Mouse (Mus musculus) left cerebral cortex, postnatal 14 days (tissue): Measurements from ENCODE around the gene Dnase1l3. TPM values are rescaled to one million over a fixed set of nuclear protein-coding genes. Genes with fewer than 3 reads are reported as not detected.

Experiments used
- DNase-seq, 2 experiments: peaks; one replicate each; pipeline ENCODE4 v3.0.0; 2021 to 2022; ENCODE audit warnings: low spot score in 2 of 2, mixed read lengths in 1 of 2
- intact Hi-C: fragments of 180-260 bp; cut with DNase I; formaldehyde crosslinking; loops from one replicate; pipeline ENCODE4 v1.15.1; 2025
- total RNA-seq, 2 experiments: library from RNA; stranded (reverse); gene quantifications; 2 replicates each; pipeline ENCODE4 v1.2.3; 2021

Gene Dnase1l3
- total RNA-seq, 2 experiments from 2014 or later = not detected

- DNase-seq = no peak
Observed at GRCm38 (mm10) chr14:7944349-7945039, 49.9 kb downstream of the Dnase1l3 start.

GRCm38 (mm10) chr14:7943801-7944135 lies 50.6 kb downstream of the Dnase1l3 start:
- DNase-seq = no peak
- intact Hi-C loops = loop anchor here (5.0 to 10.0 kb wide), 2 partner anchors 49 to 126 kb away; partner anchors contain the start of gene Flnb

More at GRCm38 (mm10) chr14:7944349-7945039, 49.9 kb downstream of the Dnase1l3 start:
- intact Hi-C loops = loop anchor here (5.0 to 10.0 kb wide), 2 partner anchors 50 to 127 kb away; partner anchors contain the start of gene Flnb

- no peak for DNase-seq
- intact Hi-C loops = loop anchor here (5.0 to 10.0 kb wide), 2 partner anchors 48 to 126 kb away; partner anchors contain the start of gene Flnb
Observed at GRCm38 (mm10) chr14:7943101-7943800, 51.1 kb downstream of the Dnase1l3 start.

- no peak for DNase-seq
- intact Hi-C loops = loop anchor here (5.0 to 10.0 kb wide), 2 partner anchors 47 to 124 kb away; partner anchors contain the start of gene Flnb
Observed at GRCm38 (mm10) chr14:7941413-7941812, 53.0 kb downstream of the Dnase1l3 start.

GRCm38 (mm10) chr14:7938809-7939784 lies 55.3 kb downstream of the Dnase1l3 start:
- intact Hi-C loops = no loop called here
- no peak for DNase-seq

GRCm38 (mm10) chr14:7937052-7937630 lies 57.2 kb downstream of the Dnase1l3 start:
- peak; percentile 44 to 67 for DNase-seq

GRCm38 (mm10) chr14:7934166-7934565 lies 60.2 kb downstream of the Dnase1l3 start:
- no peak for DNase-seq
- intact Hi-C loops = no loop called here

More at GRCm38 (mm10) chr14:7937052-7937630, 57.2 kb downstream of the Dnase1l3 start:
- intact Hi-C loops = no loop called here

- intact Hi-C loops = no loop called here
- no peak for DNase-seq
Observed at GRCm38 (mm10) chr14:7932151-7932550, 62.2 kb downstream of the Dnase1l3 start.

- intact Hi-C loops = no loop called here
Observed at GRCm38 (mm10) chr14:7929029-7929428, 65.3 kb downstream of the Dnase1l3 start.

GRCm38 (mm10) chr14:7928362-7928761 lies 66.0 kb downstream of the Dnase1l3 start:
- DNase-seq = no peak
- intact Hi-C loops = no loop called here

More at GRCm38 (mm10) chr14:7929029-7929428, 65.3 kb downstream of the Dnase1l3 start:
- DNase-seq = no peak

GRCm38 (mm10) chr14:7923635-7924034 lies 70.7 kb downstream of the Dnase1l3 start:
- intact Hi-C loops = no loop called here
- no peak for DNase-seq

GRCm38 (mm10) chr14:7921459-7921858 lies 72.9 kb downstream of the Dnase1l3 start:
- intact Hi-C loops = no loop called here
- no peak for DNase-seq

- no peak for DNase-seq
- intact Hi-C loops = no loop called here
Observed at GRCm38 (mm10) chr14:7919921-7920320, 74.5 kb downstream of the Dnase1l3 start.

GRCm38 (mm10) chr14:7919309-7919708 lies 75.1 kb downstream of the Dnase1l3 start:
- no peak for DNase-seq
- intact Hi-C loops = no loop called here

GRCm38 (mm10) chr14:7918150-7918991 lies 76.0 kb downstream of the Dnase1l3 start:
- intact Hi-C loops = no loop called here
- DNase-seq = no peak
